Mouse (Mus musculus) lung, postnatal 0 days (tissue): ENCODE measurements around the gene Tanc1.

Source experiments
- CTCF ChIP-seq: IDR thresholded peaks from 2 replicates; pipeline ENCODE4 v1.5.1; 2016; ENCODE audit warnings: antibody characterized with exemption, mild to moderate bottlenecking
- EP300 ChIP-seq: IDR thresholded peaks from 2 replicates; pipeline ENCODE4 v1.6.1; 2016; ENCODE audit warnings: antibody characterized with exemption, mild to moderate bottlenecking, control low read depth

DNA sequence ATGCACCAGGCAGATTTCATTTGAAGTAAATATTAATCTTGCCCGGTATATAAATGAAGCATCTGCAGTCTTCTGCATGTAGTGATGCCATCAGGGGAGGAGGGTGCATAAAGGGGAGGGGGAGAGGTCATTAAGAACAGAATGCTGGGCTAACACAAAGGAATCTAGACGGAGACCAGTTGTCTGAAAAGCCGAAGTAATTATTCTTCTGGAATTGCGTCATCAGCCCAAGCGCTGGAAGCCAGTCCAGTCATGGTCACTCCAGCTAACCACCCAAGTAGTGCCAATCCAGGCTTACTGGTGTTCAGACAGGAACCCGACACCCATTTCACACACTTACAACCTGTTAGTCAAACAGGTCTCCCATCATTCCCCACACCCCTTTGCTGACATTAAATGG, 17.7 kb upstream of the Tanc1 start:
- TF ChIP-seq CTCF: no peak
- no peak for TF ChIP-seq EP300
